Mouse (Mus musculus): ENCODE results near the gene 4933402N03Rik. TPM values are rescaled to one million over a fixed set of nuclear protein-coding genes. Genes with fewer than 3 reads are reported as not detected.

4933402N03Rik gene
- polyA plus RNA-seq (2014; fragmentation: Nextera tagmentation; extraction: Ambion mirVana) = not detected in 2 replicates

GRCm38 (mm10) chr7:131146214-131146613 lies at the start of gene 4933402N03Rik:
Gene 4933402N03Rik, minus strand, starts transcription at chr7:131146314.
- Histone ChIP-seq H3K27ac (ENCODE audit: low read depth, low read length) (no peak within 1 kb of the TSS), H3K9ac (ENCODE audit: low read depth, low read length) (no peak within 1 kb of the TSS), H3K36me3 (ENCODE audit: control insufficient read depth, insufficient read depth, low read length) (no peaks in the 10 kb centered on the region), H3K27me3 (ENCODE audit: control insufficient read depth, insufficient read depth, low read length) (no peaks in the 10 kb centered on the region), H3K4me2 (replicated peaks; ENCODE audit: low read depth, low read length) (no peak within 1 kb of the TSS), H3K4me1 (replicated peaks; ENCODE audit: control insufficient read depth, insufficient read depth, low read length) (no peaks in the 10 kb centered on the region), H3K4me3 (ENCODE audit: low read depth, low read length) (no peak within 1 kb of the TSS), H3K9me3 (ENCODE audit: control insufficient read depth, low read length) (no peaks in the 10 kb centered on the region)
- ATAC-seq (ENCODE audit: low FRiP score) = no peak
- WGBS = 95% methylated on average over 2 of the region's 2 CpGs
- no peak for DNase-seq (ENCODE audit: low spot score)

GRCm38 (mm10) chr7:131187996-131188395 lies 41.9 kb upstream of the 4933402N03Rik start:
- Histone ChIP-seq H3K9me3 (ENCODE audit: control insufficient read depth, low read length) (no peaks in the 10 kb centered on the region), H3K9ac (ENCODE audit: low read depth, low read length) (no peak overlapping the region), H3K27ac (ENCODE audit: low read depth, low read length) (no peak overlapping the region), H3K36me3 (ENCODE audit: control insufficient read depth, insufficient read depth, low read length) (no peaks in the 10 kb centered on the region), H3K4me1 (replicated peaks; ENCODE audit: control insufficient read depth, insufficient read depth, low read length) (no peaks in the 10 kb centered on the region), H3K27me3 (ENCODE audit: control insufficient read depth, insufficient read depth, low read length) (no peaks in the 10 kb centered on the region), H3K4me2 (replicated peaks; ENCODE audit: low read depth, low read length) (no peak overlapping the region), H3K4me3 (ENCODE audit: low read depth, low read length) (no peak overlapping the region)
- DNase-seq (ENCODE audit: low spot score) (no peak), ATAC-seq (ENCODE audit: low FRiP score) (no peak)
- WGBS = 98% methylated on average over 14 of the region's 14 CpGs

- no peak for ATAC-seq (ENCODE audit: low FRiP score)
- Histone ChIP-seq H3K36me3 (ENCODE audit: control insufficient read depth, insufficient read depth, low read length) (no peaks in the 10 kb centered on the region), H3K9me3 (ENCODE audit: control insufficient read depth, low read length) (no peaks in the 10 kb centered on the region), H3K4me2 (replicated peaks; ENCODE audit: low read depth, low read length) (no peak overlapping the region), H3K4me1 (replicated peaks; ENCODE audit: control insufficient read depth, insufficient read depth, low read length) (no peaks in the 10 kb centered on the region), H3K9ac (ENCODE audit: low read depth, low read length) (no peak overlapping the region), H3K27me3 (ENCODE audit: control insufficient read depth, insufficient read depth, low read length) (no peaks in the 10 kb centered on the region), H3K27ac (ENCODE audit: low read depth, low read length) (no peak overlapping the region), H3K4me3 (ENCODE audit: low read depth, low read length) (no peak overlapping the region)
- no peak for DNase-seq (ENCODE audit: low spot score)
- WGBS = 78% methylated on average over 8 of the region's 8 CpGs
These were observed 40.9 kb upstream of the 4933402N03Rik start for GRCm38 (mm10) chr7:131187047-131187446.

- Histone ChIP-seq H3K27me3 (ENCODE audit: control insufficient read depth, insufficient read depth, low read length) (no peaks in the 10 kb centered on the region), H3K4me1 (replicated peaks; ENCODE audit: control insufficient read depth, insufficient read depth, low read length) (no peaks in the 10 kb centered on the region), H3K27ac (ENCODE audit: low read depth, low read length) (no peak overlapping the region), H3K4me3 (ENCODE audit: low read depth, low read length) (no peak overlapping the region), H3K9ac (ENCODE audit: low read depth, low read length) (no peak overlapping the region), H3K9me3 (ENCODE audit: control insufficient read depth, low read length) (no peaks in the 10 kb centered on the region), H3K4me2 (replicated peaks; ENCODE audit: low read depth, low read length) (no peak overlapping the region), H3K36me3 (ENCODE audit: control insufficient read depth, insufficient read depth, low read length) (no peaks in the 10 kb centered on the region)
- DNase-seq (ENCODE audit: low spot score) = no peak
- no peak for ATAC-seq (ENCODE audit: low FRiP score)
- 71% methylated on average over 8 of the region's 8 CpGs for WGBS
These were observed 38.2 kb upstream of the 4933402N03Rik start for GRCm38 (mm10) chr7:131184339-131184738.

GRCm38 (mm10) chr7:131182685-131183084 lies 36.6 kb upstream of the 4933402N03Rik start:
- no peaks in the 10 kb centered on the region for H3K36me3 ChIP-seq (ENCODE audit: control insufficient read depth, insufficient read depth, low read length)
- 46% methylated on average over 4 of the region's 4 CpGs for WGBS
- no peak overlapping the region for H3K4me3 ChIP-seq (ENCODE audit: low read depth, low read length)
- DNase-seq (ENCODE audit: low spot score) (peak; percentile 54), ATAC-seq (ENCODE audit: low FRiP score) (no peak)
- no peaks in the 10 kb centered on the region for H3K27me3 ChIP-seq (ENCODE audit: control insufficient read depth, insufficient read depth, low read length)
- no peak overlapping the region for H3K27ac ChIP-seq (ENCODE audit: low read depth, low read length)
- H3K4me1 ChIP-seq (replicated peaks; ENCODE audit: control insufficient read depth, insufficient read depth, low read length) = no peaks in the 10 kb centered on the region
- no peak overlapping the region for H3K9ac ChIP-seq (ENCODE audit: low read depth, low read length)
- no peaks in the 10 kb centered on the region for H3K9me3 ChIP-seq (ENCODE audit: control insufficient read depth, low read length)
- H3K4me2 ChIP-seq (replicated peaks; ENCODE audit: low read depth, low read length) = no peak overlapping the region

- DNase-seq (ENCODE audit: low spot score) (no peak), ATAC-seq (ENCODE audit: low FRiP score) (no peak)
- Histone ChIP-seq H3K36me3 (ENCODE audit: control insufficient read depth, insufficient read depth, low read length) (no peaks in the 10 kb centered on the region), H3K27me3 (ENCODE audit: control insufficient read depth, insufficient read depth, low read length) (no peaks in the 10 kb centered on the region), H3K4me2 (replicated peaks; ENCODE audit: low read depth, low read length) (no peak within 1 kb of the TSS), H3K9me3 (ENCODE audit: control insufficient read depth, low read length) (no peaks in the 10 kb centered on the region), H3K9ac (ENCODE audit: low read depth, low read length) (no peak within 1 kb of the TSS), H3K4me3 (ENCODE audit: low read depth, low read length) (no peak within 1 kb of the TSS), H3K27ac (ENCODE audit: low read depth, low read length) (no peak within 1 kb of the TSS), H3K4me1 (replicated peaks; ENCODE audit: control insufficient read depth, insufficient read depth, low read length) (no peaks in the 10 kb centered on the region)
- 90% methylated on average over 9 of the region's 9 CpGs for WGBS
These were observed 28.0 kb upstream of the 4933402N03Rik start, which contains the start of gene 5430419D17Rik for GRCm38 (mm10) chr7:131174121-131174520. Gene 5430419D17Rik, plus strand, starts transcription at chr7:131174402.

- no peaks in the 10 kb centered on the region for H3K9me3 ChIP-seq (ENCODE audit: control insufficient read depth, low read length)
- H3K27ac ChIP-seq (ENCODE audit: low read depth, low read length) = no peak overlapping the region
- H3K4me1 ChIP-seq (replicated peaks; ENCODE audit: control insufficient read depth, insufficient read depth, low read length) = no peaks in the 10 kb centered on the region
- H3K4me2 ChIP-seq (replicated peaks; ENCODE audit: low read depth, low read length) = no peak overlapping the region
- DNase-seq (ENCODE audit: low spot score) (no peak), ATAC-seq (ENCODE audit: low FRiP score) (no peak)
- H3K9ac ChIP-seq (ENCODE audit: low read depth, low read length) = no peak overlapping the region
- no peaks in the 10 kb centered on the region for H3K27me3 ChIP-seq (ENCODE audit: control insufficient read depth, insufficient read depth, low read length)
- H3K4me3 ChIP-seq (ENCODE audit: low read depth, low read length) = no peak overlapping the region
- 65% methylated on average over 2 of the region's 2 CpGs for WGBS
- H3K36me3 ChIP-seq (ENCODE audit: control insufficient read depth, insufficient read depth, low read length) = no peaks in the 10 kb centered on the region
These were observed 23.0 kb upstream of the 4933402N03Rik start for GRCm38 (mm10) chr7:131169099-131169498.

- Histone ChIP-seq H3K27ac (ENCODE audit: low read depth, low read length) (no peak overlapping the region), H3K9me3 (ENCODE audit: control insufficient read depth, low read length) (no peaks in the 10 kb centered on the region), H3K36me3 (ENCODE audit: control insufficient read depth, insufficient read depth, low read length) (no peaks in the 10 kb centered on the region), H3K9ac (ENCODE audit: low read depth, low read length) (no peak overlapping the region), H3K4me3 (ENCODE audit: low read depth, low read length) (no peak overlapping the region), H3K27me3 (ENCODE audit: control insufficient read depth, insufficient read depth, low read length) (no peaks in the 10 kb centered on the region), H3K4me1 (replicated peaks; ENCODE audit: control insufficient read depth, insufficient read depth, low read length) (no peaks in the 10 kb centered on the region), H3K4me2 (replicated peaks; ENCODE audit: low read depth, low read length) (no peak overlapping the region)
- 85% methylated on average over 3 of the region's 3 CpGs for whole genome bisulfite sequencing
- DNase-seq (ENCODE audit: low spot score) (no peak), ATAC-seq (ENCODE audit: low FRiP score) (no peak)
These were observed 21.7 kb upstream of the 4933402N03Rik start for GRCm38 (mm10) chr7:131167771-131168170.

- WGBS = 80% methylated on average over 7 of the region's 7 CpGs
- Histone ChIP-seq H3K4me2 (replicated peaks; ENCODE audit: low read depth, low read length) (no peak overlapping the region), H3K27me3 (ENCODE audit: control insufficient read depth, insufficient read depth, low read length) (no peaks in the 10 kb centered on the region), H3K27ac (ENCODE audit: low read depth, low read length) (no peak overlapping the region), H3K4me1 (replicated peaks; ENCODE audit: control insufficient read depth, insufficient read depth, low read length) (no peaks in the 10 kb centered on the region), H3K36me3 (ENCODE audit: control insufficient read depth, insufficient read depth, low read length) (no peaks in the 10 kb centered on the region), H3K4me3 (ENCODE audit: low read depth, low read length) (no peak overlapping the region), H3K9ac (ENCODE audit: low read depth, low read length) (no peak overlapping the region), H3K9me3 (ENCODE audit: control insufficient read depth, low read length) (no peaks in the 10 kb centered on the region)
- DNase-seq (ENCODE audit: low spot score) (no peak), ATAC-seq (ENCODE audit: low FRiP score) (no peak)
These were observed 16.1 kb upstream of the 4933402N03Rik start for GRCm38 (mm10) chr7:131162251-131162650.

Data from hindbrain, embryonic 11.5 days (tissue).